Mouse (Mus musculus) lung, embryonic 16.5 days (tissue): ENCODE measurements around the gene Cdcp1. TPM values are rescaled to one million over a fixed set of nuclear protein-coding genes. Genes with fewer than 3 reads are reported as not detected.

Source experiments
- ATAC-seq: fragments of 200-750 bp; cut with Nextera tagmentation; 2 replicates; pipeline ENCODE4 v1.8.0; 2017; ENCODE audit warnings: low read depth, mild to moderate bottlenecking, moderate library complexity
- H3K27ac ChIP-seq: fragments of 300-500 bp; sonication (generic); 2 replicates; pipeline ENCODE4 v1.5.1; 2014; ENCODE audit warnings: mild to moderate bottlenecking, control low read depth, low read length
- H3K27me3 ChIP-seq: fragments of 300-500 bp; sonication (generic); 2 replicates; pipeline ENCODE4 v1.6.1; 2014; ENCODE audit warnings: low read depth, low read length, mixed read lengths; ENCODE audit not compliant: control insufficient read depth, insufficient read depth
- H3K36me3 ChIP-seq: fragments of 300-500 bp; sonication (generic); 2 replicates; pipeline ENCODE4 v1.6.1; 2014; ENCODE audit warnings: low read length; ENCODE audit not compliant: control insufficient read depth, insufficient read depth
- H3K4me1 ChIP-seq: fragments of 300-500 bp; sonication (generic); replicated peaks from 2 replicates; pipeline ENCODE4 v1.6.1; 2014; ENCODE audit warnings: low read length, mixed read lengths; ENCODE audit not compliant: control insufficient read depth, insufficient read depth
- H3K4me2 ChIP-seq: fragments of 300-500 bp; sonication (generic); 2 replicates; pipeline ENCODE4 v1.6.1; 2014; ENCODE audit warnings: low read depth, low read length, control low read depth
- H3K4me3 ChIP-seq: fragments of 300-500 bp; sonication (generic); 2 replicates; pipeline ENCODE4 v1.5.1; 2014; ENCODE audit warnings: mild to moderate bottlenecking, low read length, control low read depth
- H3K9ac ChIP-seq: fragments of 300-500 bp; sonication (generic); 2 replicates; pipeline ENCODE4 v1.6.1; 2014; ENCODE audit warnings: low read length, control low read depth
- H3K9me3 ChIP-seq: fragments of 300-500 bp; sonication (generic); 2 replicates; pipeline ENCODE4 v1.6.1; 2016; ENCODE audit warnings: low read length; ENCODE audit not compliant: control insufficient read depth
- whole genome bisulfite sequencing: fragments of 180-500 bp; shearing (Covaris S2); extraction: QIAGEN DNeasy Blood & Tissue Kit; methylation state at CpG from one replicate; pipeline ENCODE4 v1.1.7; 2014; 5-methylcytosine and 5-hydroxymethylcytosine counted together
- polyA plus RNA-seq: library from polyadenylated mRNA; unstranded; fragments of >200 nt; fragmentation: Nextera tagmentation; extraction: Ambion mirVana; gene quantifications from 2 replicates; pipeline ENCODE4 v1.2.1, GENCODE M21; 2015

Cdcp1 gene
- polyA plus RNA-seq, 1 experiment from 2014 or later: 12.4 TPM

DNA sequence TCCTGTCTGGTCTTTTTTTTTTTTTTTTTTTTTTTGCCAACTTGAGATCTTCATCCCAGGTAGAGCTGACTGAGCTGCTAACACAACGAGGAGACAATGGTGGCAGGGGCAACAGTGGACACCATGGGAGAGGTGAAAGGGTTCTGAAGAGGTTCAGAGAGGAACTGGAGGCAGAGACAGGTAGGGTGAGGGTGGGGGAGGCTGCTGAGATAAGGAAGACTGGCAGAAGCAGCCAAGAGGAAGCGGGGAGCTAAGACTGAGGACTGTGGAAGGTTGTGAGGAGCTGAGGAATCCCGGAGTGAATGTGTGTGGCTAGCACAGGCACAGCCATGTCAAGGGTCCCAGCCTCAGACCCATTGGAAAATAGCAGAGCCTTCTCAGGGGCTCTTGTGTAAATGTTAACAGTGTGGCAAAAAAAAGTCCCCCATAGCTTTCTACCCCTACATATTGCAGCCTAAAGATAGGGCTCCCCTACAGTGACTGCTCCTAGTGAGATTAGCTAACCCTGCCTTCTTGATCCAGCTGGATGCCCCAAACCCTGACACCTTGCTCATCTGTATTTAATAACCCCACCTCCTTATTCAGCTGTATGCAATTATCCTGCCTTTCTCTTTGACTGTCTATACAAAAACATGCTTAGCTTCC, 11.4 kb upstream of the Cdcp1 start:
- Histone ChIP-seq H3K9ac (no peak overlapping the region), H3K27ac (no peak overlapping the region), H3K4me3 (no peak overlapping the region), H3K4me2 (no peak overlapping the region), H3K27me3 (no peaks in the 10 kb centered on the region), H3K4me1 (no peaks in the 10 kb centered on the region), H3K9me3 (no peaks in the 10 kb centered on the region), H3K36me3 (no peaks in the 10 kb centered on the region)
- 75% methylated on average over 3 of the region's 3 CpGs for WGBS
- no peak for ATAC-seq

DNA sequence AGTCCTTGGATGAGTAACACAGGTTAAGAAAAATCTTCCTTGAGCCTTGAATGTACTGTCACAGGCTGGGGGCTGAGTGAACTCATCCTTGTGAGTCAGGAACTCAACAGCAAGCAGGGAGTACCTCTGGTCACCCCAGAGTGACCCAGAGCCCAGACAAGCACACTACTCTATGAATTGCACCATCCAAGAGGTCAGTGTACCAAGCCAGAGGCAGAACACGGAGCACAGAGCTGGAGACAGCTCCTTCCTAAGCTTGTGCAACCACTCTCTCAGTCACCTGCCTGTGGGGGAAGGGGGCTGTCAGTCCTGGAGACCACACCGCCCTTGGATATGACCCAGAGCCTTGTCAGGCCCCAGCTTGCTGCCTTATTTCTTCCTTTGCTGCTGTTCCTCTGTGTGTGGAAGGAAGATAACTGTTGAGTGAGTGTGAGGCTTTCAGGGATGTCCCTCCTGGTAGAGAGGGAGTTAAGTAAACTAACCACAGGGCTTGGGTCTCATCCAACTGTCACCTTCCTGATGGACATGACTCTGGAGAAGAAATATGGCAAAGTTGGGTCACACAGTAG, 9.1 kb upstream of the Cdcp1 start:
- no peak overlapping the region for H3K27ac ChIP-seq
- no peak for ATAC-seq
- no peaks in the 10 kb centered on the region for H3K27me3 ChIP-seq
- 52% methylated on average over 2 of the region's 2 CpGs for WGBS
- H3K4me2 ChIP-seq: no peak overlapping the region
- H3K4me1 ChIP-seq: no peaks in the 10 kb centered on the region
- H3K9ac ChIP-seq: no peak overlapping the region
- H3K36me3 ChIP-seq: no peaks in the 10 kb centered on the region
- H3K4me3 ChIP-seq: no peak overlapping the region
- H3K9me3 ChIP-seq: no peaks in the 10 kb centered on the region

DNA sequence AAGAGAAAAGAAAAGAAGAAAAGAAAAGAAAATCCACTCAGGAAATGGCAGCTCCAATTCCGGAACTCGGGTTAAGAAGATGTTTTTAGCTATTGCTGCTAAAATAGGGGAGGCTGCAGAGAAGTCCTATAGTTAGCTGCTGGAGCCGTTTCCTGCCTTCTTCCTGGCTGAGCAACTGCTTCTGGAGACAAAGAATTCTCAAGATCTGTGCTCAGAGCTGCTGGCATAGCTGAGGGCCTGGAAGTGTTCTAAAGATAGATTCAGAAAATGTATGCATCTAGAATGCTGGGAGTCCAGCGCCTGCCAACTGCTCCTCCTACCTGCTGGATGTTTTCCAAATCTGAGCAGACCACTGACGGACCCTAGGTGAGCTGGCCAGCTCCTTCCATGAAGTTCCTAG, 4.0 kb upstream of the Cdcp1 start:
- no peak overlapping the region for H3K4me3 ChIP-seq
- WGBS: 31% methylated on average over 5 of the region's 5 CpGs
- peak overlapping the region; percentile 69 for H3K27ac ChIP-seq
- H3K9ac ChIP-seq: no peak overlapping the region
- H3K4me1 ChIP-seq: no peaks in the 10 kb centered on the region
- no peaks in the 10 kb centered on the region for H3K36me3 ChIP-seq
- H3K9me3 ChIP-seq: no peaks in the 10 kb centered on the region
- no peaks in the 10 kb centered on the region for H3K27me3 ChIP-seq
- H3K4me2 ChIP-seq: no peak overlapping the region
- peak; percentile 34; the same call in 1 of the 2 replicates for ATAC-seq

DNA sequence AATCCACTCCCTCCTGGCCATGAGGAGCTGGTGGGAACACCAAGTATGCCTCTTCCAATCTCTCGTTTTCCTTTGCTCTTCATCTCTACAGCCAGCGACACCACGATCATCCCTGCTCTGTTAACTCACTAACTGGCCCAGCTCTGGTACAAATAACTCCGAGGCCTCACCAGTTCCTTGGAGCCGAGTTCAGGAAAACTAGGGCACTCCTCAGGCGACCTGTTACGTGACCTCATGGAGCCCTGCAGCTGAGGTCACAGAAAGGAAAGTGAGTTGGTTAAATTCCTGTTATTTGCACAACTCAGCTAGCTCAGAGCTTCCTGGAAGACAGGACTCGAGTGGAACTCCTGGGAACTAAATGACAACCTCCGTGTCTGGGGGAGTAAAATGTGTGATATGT, 2.5 kb downstream of the Cdcp1 start:
- no peaks in the 10 kb centered on the region for H3K9me3 ChIP-seq
- no peaks in the 10 kb centered on the region for H3K36me3 ChIP-seq
- H3K27me3 ChIP-seq: no peaks in the 10 kb centered on the region
- H3K4me3 ChIP-seq: no peak overlapping the region
- 61% methylated on average over 9 of the region's 9 CpGs for WGBS
- H3K4me1 ChIP-seq: 0 out of 2 replicates have a peak, but pooled peaks cover 4% of the 10 kb centered on the region
- no peak for ATAC-seq
- no peak overlapping the region for H3K27ac ChIP-seq
- H3K4me2 ChIP-seq: no peak overlapping the region
- no peak overlapping the region for H3K9ac ChIP-seq

DNA sequence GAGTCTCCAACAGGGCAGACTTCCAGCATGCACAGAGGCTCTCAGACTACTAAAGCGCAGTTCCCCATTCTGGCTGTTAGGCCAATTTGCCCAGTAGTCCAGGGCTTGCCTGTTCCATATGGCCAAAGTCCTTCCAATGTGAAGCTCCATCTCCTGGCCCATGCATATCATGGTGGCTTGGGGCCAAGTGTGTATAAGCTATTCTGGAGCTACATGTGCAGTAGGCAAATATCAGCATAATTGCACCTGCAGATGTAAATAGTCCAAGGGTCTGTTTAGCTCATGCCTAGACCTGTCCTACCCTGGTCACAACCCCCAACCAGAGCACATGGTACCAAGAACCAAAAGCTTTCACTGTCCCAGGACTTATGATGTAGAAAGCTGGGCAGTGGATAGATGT, 7.9 kb downstream of the Cdcp1 start:
- H3K27me3 ChIP-seq: no peaks in the 10 kb centered on the region
- no peak overlapping the region for H3K4me3 ChIP-seq
- H3K36me3 ChIP-seq: no peaks in the 10 kb centered on the region
- H3K9ac ChIP-seq: no peak overlapping the region
- no peak overlapping the region for H3K4me2 ChIP-seq
- H3K4me1 ChIP-seq: no peaks in the 10 kb centered on the region
- H3K9me3 ChIP-seq: no peaks in the 10 kb centered on the region
- WGBS: 97% methylated on average over 1 of the region's 1 CpGs
- H3K27ac ChIP-seq: no peak overlapping the region
- no peak for ATAC-seq

- H3K4me3 ChIP-seq: no peak overlapping the region
- H3K27me3 ChIP-seq: no peaks in the 10 kb centered on the region
- H3K9me3 ChIP-seq: no peaks in the 10 kb centered on the region
- no peak overlapping the region for H3K27ac ChIP-seq
- H3K4me1 ChIP-seq: no peaks in the 10 kb centered on the region
- 55% methylated on average over 2 of the region's 2 CpGs for WGBS
- no peak overlapping the region for H3K4me2 ChIP-seq
- no peak for ATAC-seq
- no peaks in the 10 kb centered on the region for H3K36me3 ChIP-seq
- H3K9ac ChIP-seq: no peak overlapping the region
Observed at GRCm38 (mm10) chr9:123206948-123207347, 8.9 kb downstream of the Cdcp1 start.

DNA sequence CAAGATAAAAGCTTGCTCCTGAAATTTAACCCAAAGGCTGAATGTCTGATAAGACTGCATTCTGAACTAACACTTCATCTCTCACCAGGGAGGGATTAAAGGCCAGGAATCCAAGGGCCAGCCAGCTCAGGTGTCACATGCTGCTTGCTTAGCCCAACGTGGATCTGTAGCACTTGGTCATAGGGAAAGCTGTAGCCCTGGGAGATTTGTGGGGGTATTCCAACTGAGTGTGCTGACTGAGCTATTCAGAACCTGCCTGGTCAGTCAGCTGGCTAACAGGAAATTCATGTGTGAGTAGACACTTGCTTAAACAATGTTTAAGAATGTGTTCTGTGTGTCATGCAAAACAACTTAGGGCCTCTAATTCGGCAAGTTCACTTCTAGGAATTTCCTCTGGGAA, 9.3 kb downstream of the Cdcp1 start:
- 13% methylated on average over 2 of the region's 2 CpGs for WGBS
- Histone ChIP-seq H3K9me3 (no peaks in the 10 kb centered on the region), H3K9ac (no peak overlapping the region), H3K36me3 (no peaks in the 10 kb centered on the region), H3K27ac (no peak overlapping the region), H3K27me3 (no peaks in the 10 kb centered on the region), H3K4me3 (no peak overlapping the region), H3K4me1 (no peaks in the 10 kb centered on the region), H3K4me2 (no peak overlapping the region)
- peak; percentile 62 for ATAC-seq

DNA sequence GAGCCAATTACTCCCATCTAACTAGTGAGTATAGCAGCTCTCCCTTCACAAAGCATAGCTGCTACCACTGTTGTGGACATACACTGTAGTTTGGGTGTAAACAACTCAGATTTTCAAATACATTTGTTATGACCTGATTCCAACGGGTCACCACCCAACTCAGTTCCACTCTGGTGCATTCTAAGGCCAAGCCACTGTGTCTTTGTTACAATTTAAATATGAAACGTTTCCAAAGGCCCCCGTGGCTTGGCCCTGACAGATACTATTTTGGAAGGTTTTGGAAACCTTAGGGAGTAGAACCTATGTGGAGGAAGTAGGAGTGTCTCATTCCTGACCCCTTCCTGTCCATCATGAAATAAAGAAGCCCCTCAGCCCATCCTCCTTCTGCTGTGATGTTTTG, 15.7 kb downstream of the Cdcp1 start:
- H3K4me2 ChIP-seq: no peak overlapping the region
- WGBS: 70% methylated on average over 3 of the region's 3 CpGs

DNA sequence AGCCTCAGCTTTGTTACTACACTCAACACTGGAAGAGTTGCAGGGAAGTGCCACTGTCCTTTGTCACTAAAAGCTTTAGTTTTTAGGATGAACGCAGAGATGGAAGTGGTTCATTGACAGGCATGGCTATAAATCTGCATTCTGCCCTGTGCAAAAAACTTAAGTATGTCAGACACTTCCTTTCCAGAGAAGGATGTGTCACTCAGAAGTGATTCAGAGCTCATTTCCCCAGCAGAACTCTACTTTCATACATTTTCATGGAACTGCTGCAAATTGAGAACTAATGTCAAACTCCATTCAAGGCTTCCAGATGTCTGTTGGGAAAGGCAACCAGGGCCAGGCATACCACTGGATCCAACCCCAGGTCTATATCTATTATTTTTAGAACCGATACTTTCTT, 27.6 kb downstream of the Cdcp1 start:
- H3K4me1 ChIP-seq: no peaks in the 10 kb centered on the region
- no peak overlapping the region for H3K4me3 ChIP-seq
- H3K9ac ChIP-seq: no peak overlapping the region
- ATAC-seq: no peak
- 84% methylated on average over 2 of the region's 2 CpGs for WGBS
- H3K4me2 ChIP-seq: no peak overlapping the region
- no peaks in the 10 kb centered on the region for H3K36me3 ChIP-seq
- H3K27me3 ChIP-seq: no peaks in the 10 kb centered on the region
- H3K9me3 ChIP-seq: no peaks in the 10 kb centered on the region
- no peak overlapping the region for H3K27ac ChIP-seq

More for the DNA sequence above, 15.7 kb downstream of the Cdcp1 start:
- ATAC-seq: no peak
- Histone ChIP-seq H3K36me3 (no peaks in the 10 kb centered on the region), H3K4me1 (no peaks in the 10 kb centered on the region), H3K9me3 (no peaks in the 10 kb centered on the region), H3K9ac (no peak overlapping the region), H3K27me3 (no peaks in the 10 kb centered on the region), H3K27ac (no peak overlapping the region), H3K4me3 (no peak overlapping the region)
